Mouse (Mus musculus) neural tube, embryonic 15.5 days (tissue): ENCODE measurements around the gene Akap6. TPM values are rescaled to one million over a fixed set of nuclear protein-coding genes. Genes with fewer than 3 reads are reported as not detected.
A peak's percentile ranks its signal among the peaks of the same experiment; 100 is the strongest.

ENCODE experiments used
- ATAC-seq: fragments of 200-750 bp; cut with Nextera tagmentation; 2 replicates; pipeline ENCODE4 v1.8.0; 2017; ENCODE audit warnings: mild to moderate bottlenecking, moderate TSS enrichment, moderate library complexity; ENCODE audit not compliant: low FRiP score
- H3K27ac ChIP-seq: fragments of 300-500 bp; sonication (generic); replicated peaks from 2 replicates; pipeline ENCODE4 v1.5.1; 2015; ENCODE audit warnings: mild to moderate bottlenecking, inconsistent platforms
- H3K27me3 ChIP-seq: fragments of 300-500 bp; sonication (generic); replicated peaks from 2 replicates; pipeline ENCODE4 v1.6.1; 2015; ENCODE audit warnings: inconsistent platforms
- H3K36me3 ChIP-seq: fragments of 300-500 bp; sonication (generic); 2 replicates; pipeline ENCODE4 v1.6.1; 2015; ENCODE audit warnings: inconsistent platforms
- H3K4me1 ChIP-seq: fragments of 300-500 bp; sonication (generic); 2 replicates; pipeline ENCODE4 v1.6.1; 2015; ENCODE audit warnings: inconsistent platforms
- H3K4me2 ChIP-seq: fragments of 300-500 bp; sonication (generic); 2 replicates; pipeline ENCODE4 v1.6.1; 2015; ENCODE audit warnings: inconsistent platforms, mild to moderate bottlenecking, moderate library complexity
- H3K4me3 ChIP-seq: fragments of 300-500 bp; sonication (generic); replicated peaks from 2 replicates; pipeline ENCODE4 v1.5.1; 2015; ENCODE audit warnings: mild to moderate bottlenecking, inconsistent platforms
- H3K9ac ChIP-seq: fragments of 300-500 bp; sonication (generic); replicated peaks from 2 replicates; pipeline ENCODE4 v1.6.1; 2015; ENCODE audit warnings: mild to moderate bottlenecking, inconsistent platforms
- H3K9me3 ChIP-seq: fragments of 300-500 bp; sonication (generic); replicated peaks from 2 replicates; pipeline ENCODE4 v1.6.1; 2016; ENCODE audit warnings: inconsistent platforms
- WGBS: fragments of 180-500 bp; shearing (Covaris S2); methylation state at CpG from one replicate; pipeline ENCODE4 v1.1.7; 2015; ENCODE audit warnings: mixed read lengths; 5-methylcytosine and 5-hydroxymethylcytosine counted together
- polyA plus RNA-seq: library from polyadenylated mRNA; unstranded; fragments of >200 nt; fragmentation: Nextera tagmentation; extraction: Ambion mirVana; gene quantifications from 2 replicates; pipeline ENCODE4 v1.2.1, GENCODE M21; 2015

The Akap6 gene
- polyA plus RNA-seq, 1 experiment from 2014 or later: 24.4 TPM

DNA sequence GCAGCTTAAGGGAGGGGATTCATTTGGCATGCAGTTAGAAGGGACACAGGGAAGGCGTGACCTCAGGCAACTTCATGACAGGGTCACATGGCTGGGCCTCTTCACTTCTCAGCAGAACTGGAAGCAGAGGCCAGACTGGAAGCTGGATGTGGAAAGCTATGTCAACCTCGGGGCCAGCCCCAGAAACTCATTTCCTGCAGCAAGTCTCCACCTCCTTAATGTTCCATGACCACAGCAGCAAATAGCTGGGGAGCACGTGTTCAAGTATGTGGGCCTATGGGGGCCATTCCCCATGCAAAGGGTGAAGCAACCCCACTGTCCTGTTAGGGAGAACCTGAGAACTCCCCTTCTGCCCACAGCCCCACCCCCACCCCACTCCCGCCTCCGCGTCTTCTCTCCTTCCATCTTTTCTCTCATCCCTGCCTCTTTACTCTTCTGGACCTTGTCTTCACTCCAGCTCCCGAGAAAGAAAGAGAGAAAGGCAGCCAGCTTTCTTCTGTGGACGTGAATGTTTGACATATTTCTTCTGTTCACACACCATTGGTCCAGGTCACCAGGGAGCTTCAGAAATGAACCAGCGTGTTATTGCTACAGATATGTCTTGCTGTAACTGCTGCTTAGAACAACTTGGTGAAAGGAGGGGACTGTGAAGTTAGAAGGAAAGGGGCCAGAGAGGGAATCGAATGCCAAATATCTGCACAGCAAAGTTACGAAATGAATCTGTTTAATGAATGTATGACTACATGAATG lies 194.6 kb downstream of the Akap6 start:
- H3K9me3 ChIP-seq: no peaks in the 10 kb centered on the region
- H3K4me3 ChIP-seq: no peak overlapping the region
- ATAC-seq: no peak
- H3K4me1 ChIP-seq: peaks cover 27% of the 10 kb centered on the region
- H3K9ac ChIP-seq: no peak overlapping the region
- no peaks in the 10 kb centered on the region for H3K27me3 ChIP-seq
- no peak overlapping the region for H3K27ac ChIP-seq
- 72% methylated on average over 11 of the region's 11 CpGs for WGBS
- no peaks in the 10 kb centered on the region for H3K36me3 ChIP-seq
- no peak overlapping the region for H3K4me2 ChIP-seq

DNA sequence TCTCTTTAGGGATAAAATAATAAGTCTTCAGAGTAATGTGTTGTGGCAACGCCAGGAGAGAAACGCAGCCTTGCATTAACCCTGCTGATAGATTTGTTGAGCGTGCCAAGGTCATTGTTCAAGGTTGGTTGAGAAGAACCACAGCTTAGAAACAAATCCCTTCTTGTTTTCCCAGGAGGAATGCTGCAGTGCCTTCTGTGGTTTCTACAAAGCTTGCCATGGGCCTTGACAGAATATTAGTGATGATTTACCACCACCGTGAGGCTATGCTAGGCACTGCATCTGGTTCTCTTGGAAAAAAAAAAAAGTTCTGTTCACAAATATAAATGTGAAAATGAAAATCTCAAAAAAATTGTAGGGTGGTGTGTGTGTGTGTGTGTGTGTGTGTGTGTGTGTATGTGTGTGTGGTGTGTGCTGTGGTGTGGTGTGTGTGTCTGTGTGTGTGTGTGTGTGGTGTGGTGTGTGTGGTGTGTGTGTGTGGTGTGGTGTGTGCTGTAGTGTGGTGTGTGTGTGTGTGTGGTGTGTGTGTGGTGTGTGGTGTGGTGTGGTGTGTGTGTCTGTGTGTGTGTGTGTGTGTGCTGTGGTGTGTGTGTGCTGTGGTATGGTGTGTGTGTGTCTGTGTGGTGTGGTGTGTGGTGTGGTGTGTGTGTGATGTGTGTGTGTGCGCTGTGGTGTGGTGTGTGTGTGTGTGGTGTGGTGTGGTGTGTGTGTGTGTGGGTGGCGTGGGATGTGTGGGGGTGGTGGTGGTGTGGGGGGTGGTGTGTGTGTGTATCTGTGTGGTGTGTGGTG lies 196.7 kb downstream of the Akap6 start:
- WGBS: 45% methylated on average over 6 of the region's 6 CpGs

DNA sequence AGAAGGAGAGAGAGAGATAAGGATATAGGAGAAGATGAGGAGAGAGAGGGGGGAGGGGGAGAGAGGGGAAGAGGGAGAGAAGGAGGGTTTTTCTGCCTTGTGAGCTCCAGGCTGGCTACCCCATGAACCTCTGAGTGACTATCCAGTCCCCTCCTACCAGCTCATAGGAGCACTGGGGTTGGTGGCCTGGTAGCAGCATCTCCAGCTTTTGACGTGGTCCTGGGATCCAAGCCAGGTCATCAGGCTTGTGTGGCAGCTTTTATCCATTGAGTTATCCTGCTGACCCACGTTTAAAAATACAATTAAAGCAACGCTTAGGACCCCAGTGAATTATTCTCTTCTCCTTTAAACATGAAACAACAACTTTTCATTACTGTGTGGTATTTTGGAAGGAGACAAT lies 197.6 kb downstream of the Akap6 start:
- H3K4me1 ChIP-seq: peaks cover 27% of the 10 kb centered on the region
- H3K4me3 ChIP-seq: no peak overlapping the region
- no peak overlapping the region for H3K27ac ChIP-seq
- no peaks in the 10 kb centered on the region for H3K9me3 ChIP-seq
- no peaks in the 10 kb centered on the region for H3K36me3 ChIP-seq
- WGBS: 54% methylated on average over 3 of the region's 3 CpGs
- no peak overlapping the region for H3K9ac ChIP-seq
- H3K27me3 ChIP-seq: no peaks in the 10 kb centered on the region
- ATAC-seq: no peak
- no peak overlapping the region for H3K4me2 ChIP-seq

More for the DNA sequence above, 196.7 kb downstream of the Akap6 start:
- H3K9me3 ChIP-seq: no peaks in the 10 kb centered on the region
- no peak overlapping the region for H3K4me2 ChIP-seq
- peaks cover 27% of the 10 kb centered on the region for H3K4me1 ChIP-seq
- no peak overlapping the region for H3K4me3 ChIP-seq
- H3K36me3 ChIP-seq: no peaks in the 10 kb centered on the region
- H3K9ac ChIP-seq: no peak overlapping the region
- H3K27me3 ChIP-seq: no peaks in the 10 kb centered on the region
- no peak; the same call in 1 of the 2 replicates for ATAC-seq
- H3K27ac ChIP-seq: peak overlapping the region; percentile 49

DNA sequence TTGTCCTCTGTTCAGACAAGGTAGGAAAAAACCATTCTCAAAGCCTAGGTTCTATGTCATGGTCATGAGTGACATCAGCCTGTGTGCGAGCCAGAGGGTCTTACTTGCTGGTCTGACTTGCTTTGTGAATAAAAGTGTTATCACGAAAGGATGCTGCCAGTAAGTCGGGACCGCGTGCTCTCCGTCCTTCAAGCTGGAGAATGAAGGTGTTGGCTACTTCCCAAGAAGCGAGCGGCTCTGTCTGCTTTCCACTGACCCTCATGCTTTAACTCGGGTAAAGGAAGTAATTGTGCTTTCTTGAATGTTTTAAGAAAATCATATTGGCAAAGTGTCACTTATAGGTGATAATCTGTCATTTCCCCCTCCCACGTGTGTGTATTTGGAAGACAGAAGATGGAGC lies 198.9 kb downstream of the Akap6 start:
- peaks cover 21% of the 10 kb centered on the region for H3K4me1 ChIP-seq
- H3K9ac ChIP-seq: no peak overlapping the region
- no peak overlapping the region for H3K27ac ChIP-seq
- ATAC-seq: no peak
- H3K9me3 ChIP-seq: no peaks in the 10 kb centered on the region
- H3K36me3 ChIP-seq: no peaks in the 10 kb centered on the region
- 83% methylated on average over 10 of the region's 10 CpGs for WGBS
- no peak overlapping the region for H3K4me2 ChIP-seq
- H3K4me3 ChIP-seq: no peak overlapping the region
- no peaks in the 10 kb centered on the region for H3K27me3 ChIP-seq

DNA sequence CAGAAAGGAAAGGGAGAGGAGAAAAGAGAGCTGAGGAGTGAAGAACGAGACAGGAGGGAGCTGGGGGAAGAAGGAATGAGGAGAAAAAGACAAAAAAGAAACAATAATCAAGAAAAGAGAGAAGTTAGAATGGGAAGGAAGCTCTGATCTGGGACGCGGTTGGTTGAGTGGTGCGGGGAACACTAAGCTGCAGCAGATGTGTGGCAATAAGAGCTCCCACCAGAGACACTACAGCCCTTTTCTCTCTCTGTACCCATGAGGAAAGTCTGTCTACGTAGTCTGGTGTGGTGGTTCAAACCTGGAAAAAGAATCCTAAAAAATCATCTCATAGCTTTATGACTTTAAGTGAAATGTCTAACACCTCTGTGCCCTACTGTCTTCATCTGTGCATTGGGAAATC lies 204.9 kb downstream of the Akap6 start:
- Histone ChIP-seq H3K27ac (no peak overlapping the region), H3K36me3 (no peaks in the 10 kb centered on the region), H3K27me3 (no peaks in the 10 kb centered on the region), H3K9ac (no peak overlapping the region), H3K4me1 (peaks cover 5% of the 10 kb centered on the region; the same call in 1 of the 2 replicates), H3K4me3 (no peak overlapping the region), H3K4me2 (no peak overlapping the region), H3K9me3 (no peaks in the 10 kb centered on the region)
- WGBS: 82% methylated on average over 5 of the region's 5 CpGs
- ATAC-seq: no peak

DNA sequence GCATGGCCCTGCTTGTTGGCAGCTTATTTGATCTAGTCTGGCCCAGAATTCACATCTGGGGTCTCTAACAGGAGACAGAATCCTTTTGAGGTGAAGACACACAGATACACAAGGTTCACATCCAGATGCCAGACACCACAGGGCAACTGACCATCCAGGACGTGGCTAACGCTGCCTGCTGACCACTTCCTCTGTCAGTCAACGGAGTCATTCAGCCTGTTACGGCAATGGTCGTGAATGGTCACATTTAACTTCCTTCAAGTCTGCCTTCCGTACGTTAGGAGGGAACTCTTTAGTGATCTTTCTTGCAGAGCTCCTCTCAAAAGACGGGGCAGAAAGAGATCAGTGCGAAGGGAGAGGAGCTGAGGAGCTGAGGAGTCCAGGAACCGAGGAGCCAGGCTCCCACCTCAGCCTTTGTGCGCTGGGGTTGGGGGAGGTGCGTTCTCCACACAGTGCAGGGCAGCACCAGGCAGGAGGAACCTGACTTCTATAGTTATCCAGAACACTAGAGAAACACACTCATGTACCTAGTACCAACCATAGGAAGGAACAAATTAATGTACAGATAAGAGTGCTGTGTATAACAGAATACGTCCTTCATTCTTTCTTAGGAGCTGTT lies 209.4 kb downstream of the Akap6 start:
- Histone ChIP-seq H3K9ac (no peak overlapping the region), H3K27me3 (no peaks in the 10 kb centered on the region), H3K4me3 (no peak overlapping the region), H3K4me1 (peaks cover 8% of the 10 kb centered on the region), H3K9me3 (no peaks in the 10 kb centered on the region), H3K4me2 (no peak overlapping the region), H3K36me3 (no peaks in the 10 kb centered on the region), H3K27ac (no peak overlapping the region)
- WGBS: 67% methylated on average over 13 of the region's 13 CpGs
- ATAC-seq: no peak

DNA sequence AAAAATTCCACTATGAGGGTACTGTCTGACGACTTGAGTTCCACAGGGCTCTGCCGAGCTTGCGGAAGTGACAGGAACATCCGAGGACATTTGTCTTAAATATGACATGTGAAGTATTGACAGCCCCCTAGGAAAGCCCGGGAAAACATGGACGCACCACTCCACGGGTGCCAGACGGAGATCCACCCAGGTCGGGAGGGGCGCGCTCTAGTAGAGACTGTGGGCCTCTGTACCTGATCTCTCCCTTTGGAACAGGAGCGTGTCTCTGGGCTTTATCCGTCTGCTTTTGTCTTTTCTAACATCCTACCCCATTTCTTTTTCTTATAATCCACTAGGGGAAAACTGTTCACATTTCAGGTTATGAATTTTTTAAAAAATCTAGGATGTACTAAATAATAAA lies 211.2 kb downstream of the Akap6 start:
- no peak overlapping the region for H3K4me3 ChIP-seq
- WGBS: 83% methylated on average over 13 of the region's 13 CpGs
- ATAC-seq: no peak
- no peak overlapping the region for H3K27ac ChIP-seq
- no peaks in the 10 kb centered on the region for H3K9me3 ChIP-seq
- peaks cover 8% of the 10 kb centered on the region for H3K4me1 ChIP-seq
- H3K36me3 ChIP-seq: no peaks in the 10 kb centered on the region
- H3K4me2 ChIP-seq: no peak overlapping the region
- H3K9ac ChIP-seq: no peak overlapping the region
- no peaks in the 10 kb centered on the region for H3K27me3 ChIP-seq

DNA sequence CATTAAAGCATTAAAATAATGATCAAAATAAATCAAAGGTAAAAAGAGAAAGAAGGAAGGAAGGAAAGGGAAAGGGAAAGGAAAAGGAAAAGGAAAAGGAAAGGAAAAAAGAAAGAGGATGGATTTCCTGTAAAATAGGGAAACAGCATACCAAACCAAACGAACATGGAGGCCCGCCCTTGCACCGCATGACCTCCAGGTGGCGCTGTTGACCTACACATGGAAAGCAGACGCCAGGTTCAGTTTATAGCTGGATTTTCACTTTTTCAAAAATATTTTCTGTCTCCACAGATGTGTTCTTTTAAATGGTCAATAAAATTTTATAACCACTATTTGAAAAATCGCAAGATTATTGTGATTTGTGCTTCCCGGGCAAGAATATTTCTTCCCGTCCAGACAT lies 211.6 kb downstream of the Akap6 start:
- 12% methylated on average over 8 of the region's 8 CpGs for WGBS
- H3K4me1 ChIP-seq: peaks cover 4% of the 10 kb centered on the region
- H3K27me3 ChIP-seq: no peaks in the 10 kb centered on the region
- no peak overlapping the region for H3K4me2 ChIP-seq
- H3K4me3 ChIP-seq: no peak overlapping the region
- no peaks in the 10 kb centered on the region for H3K9me3 ChIP-seq
- no peak for ATAC-seq
- no peak overlapping the region for H3K27ac ChIP-seq
- no peaks in the 10 kb centered on the region for H3K36me3 ChIP-seq
- H3K9ac ChIP-seq: no peak overlapping the region

DNA sequence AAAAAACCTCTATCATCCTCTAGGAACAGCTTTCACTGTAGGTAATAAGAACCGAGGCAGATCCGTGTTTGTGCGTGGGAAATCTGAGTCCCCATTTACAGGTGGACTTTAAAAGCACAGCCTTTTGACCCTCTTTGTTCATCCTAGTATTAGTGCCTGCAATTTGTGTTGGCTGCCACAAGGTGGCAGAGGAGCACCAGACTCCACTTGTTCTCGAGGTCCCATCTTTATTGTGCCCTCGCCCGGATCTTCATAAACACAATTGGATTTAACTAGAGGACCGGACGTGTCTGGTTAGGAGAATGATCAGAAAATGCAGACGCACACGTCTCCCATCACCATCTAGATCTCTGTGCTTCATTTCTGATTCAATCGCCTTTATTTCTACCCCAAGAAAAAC lies 219.8 kb downstream of the Akap6 start:
- no peaks in the 10 kb centered on the region for H3K27me3 ChIP-seq
- H3K4me3 ChIP-seq: no peak overlapping the region
- H3K9me3 ChIP-seq: no peaks in the 10 kb centered on the region
- no peak overlapping the region for H3K9ac ChIP-seq
- H3K27ac ChIP-seq: no peak overlapping the region
- 24% methylated on average over 11 of the region's 11 CpGs for WGBS
- peaks cover 9% of the 10 kb centered on the region; the same call in 1 of the 2 replicates for H3K4me1 ChIP-seq
- H3K36me3 ChIP-seq: no peaks in the 10 kb centered on the region
- H3K4me2 ChIP-seq: no peak overlapping the region
- no peak for ATAC-seq

DNA sequence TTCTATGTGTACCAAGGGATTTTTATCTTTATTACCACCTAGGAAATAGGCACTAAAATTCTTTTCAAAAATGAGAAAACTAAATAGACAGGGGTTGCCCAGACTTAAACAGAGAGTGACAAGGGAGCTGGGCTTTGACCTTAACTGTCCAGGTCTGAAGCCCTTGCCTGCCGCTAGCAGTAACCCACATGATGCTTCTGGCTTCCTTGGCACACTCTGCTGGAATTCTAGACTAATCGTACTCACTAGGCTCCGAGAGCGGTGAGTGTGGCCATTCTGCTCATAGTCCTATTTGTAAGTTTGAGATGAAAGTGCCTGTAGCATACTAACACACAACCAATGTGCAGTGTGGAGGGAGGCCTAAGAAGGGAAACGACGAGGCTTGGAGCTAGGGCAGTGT lies 223.3 kb downstream of the Akap6 start:
- Histone ChIP-seq H3K4me1 (peaks cover 22% of the 10 kb centered on the region), H3K4me2 (no peak overlapping the region), H3K4me3 (no peak overlapping the region), H3K27me3 (no peaks in the 10 kb centered on the region), H3K9me3 (no peaks in the 10 kb centered on the region), H3K36me3 (no peaks in the 10 kb centered on the region), H3K27ac (no peak overlapping the region), H3K9ac (no peak overlapping the region)
- 89% methylated on average over 6 of the region's 6 CpGs for WGBS
- no peak for ATAC-seq

DNA sequence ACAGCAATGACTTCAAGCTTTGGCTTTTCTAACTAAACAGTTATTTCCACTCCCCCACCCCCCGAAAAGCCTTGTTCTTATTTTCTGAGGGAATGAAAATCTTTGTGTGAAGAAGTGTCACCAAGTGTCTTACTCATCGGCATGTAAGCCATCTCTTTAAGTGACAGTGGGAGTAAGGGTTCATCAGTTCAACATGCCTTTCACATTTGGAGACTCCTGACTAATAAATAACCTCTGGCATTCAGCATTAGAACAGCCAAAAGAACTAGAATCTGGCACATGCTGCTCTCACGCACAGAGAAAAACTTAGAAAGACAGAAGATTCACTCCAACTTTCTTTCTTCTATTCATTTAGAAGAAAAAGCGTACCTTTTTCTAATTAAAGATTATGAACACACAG lies 226.3 kb downstream of the Akap6 start:
- Histone ChIP-seq H3K4me1 (peaks cover 17% of the 10 kb centered on the region), H3K27ac (0 out of 2 replicates have a peak overlapping the region, but pooled peaks have one; percentile 41), H3K4me3 (no peak overlapping the region), H3K9ac (no peak overlapping the region), H3K27me3 (no peaks in the 10 kb centered on the region), H3K9me3 (no peaks in the 10 kb centered on the region), H3K4me2 (no peak overlapping the region), H3K36me3 (no peaks in the 10 kb centered on the region)
- WGBS: 46% methylated on average over 4 of the region's 4 CpGs
- ATAC-seq: no peak

DNA sequence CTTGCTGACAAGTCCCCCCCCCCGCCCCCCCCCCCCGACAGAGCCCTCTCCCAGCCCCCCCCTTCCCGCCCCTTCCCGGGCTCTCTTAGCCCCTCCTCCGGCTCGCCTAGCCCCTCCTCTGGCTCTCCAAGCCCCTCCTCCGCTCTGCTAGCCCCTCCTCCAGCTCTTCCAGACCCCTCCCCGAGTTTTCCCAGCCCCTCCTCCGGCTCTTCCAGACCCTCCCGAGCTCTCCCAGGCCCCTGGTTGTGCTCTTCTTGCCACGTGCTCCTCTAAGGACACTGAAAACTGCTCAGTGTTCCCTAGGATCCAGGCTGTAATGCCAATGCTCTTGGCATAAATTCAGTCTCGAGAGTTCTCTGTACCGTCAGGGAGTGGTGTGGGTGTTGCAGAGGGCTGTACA lies 234.6 kb downstream of the Akap6 start:
- Histone ChIP-seq H3K27me3 (no peaks in the 10 kb centered on the region), H3K4me3 (no peak overlapping the region), H3K9me3 (no peaks in the 10 kb centered on the region), H3K4me1 (0 out of 2 replicates have a peak, but pooled peaks cover under 1% of the 10 kb centered on the region), H3K4me2 (no peak overlapping the region), H3K27ac (no peak overlapping the region), H3K36me3 (no peaks in the 10 kb centered on the region), H3K9ac (no peak overlapping the region)
- 62% methylated on average over 5 of the region's 13 CpGs for WGBS
- no peak; the same call in 1 of the 2 replicates for ATAC-seq
